Mouse (Mus musculus) thymus, postnatal 14 days (tissue): ENCODE results near the gene Pigw.
"Not testable (repeated sequence)": the region's sequence is repeated elsewhere in the genome, so short reads cannot be mapped to it uniquely, and the experiment has no call there.

ENCODE experiments used
- DNase-seq: peaks from one replicate; pipeline ENCODE4 v3.0.0; 2021

The Pigw gene

GRCm38 (mm10) chr11:84879007-84879771 is 896 bp downstream of the Pigw start:
- DNase-seq = no peak

- DNase-seq = not testable (repeated sequence)
These were observed 4.1 kb downstream of the Pigw start for GRCm38 (mm10) chr11:84876020-84876419.

- no peak for DNase-seq
These were observed 6.8 kb downstream of the Pigw start for GRCm38 (mm10) chr11:84873042-84873833.

GRCm38 (mm10) chr11:84871548-84872069 is 8.5 kb downstream of the Pigw start:
- DNase-seq = no peak

- no peak for DNase-seq
These were observed 9.0 kb downstream of the Pigw start for GRCm38 (mm10) chr11:84871046-84871445.

- DNase-seq = peak; percentile 95
These were observed 9.6 kb downstream of the Pigw start, which contains the start of gene Ggnbp2 for GRCm38 (mm10) chr11:84870337-84871043. Gene Ggnbp2 (minus strand): TSS chr11:84870817.

- DNase-seq = peak; percentile 97
These were observed 10.4 kb downstream of the Pigw start for GRCm38 (mm10) chr11:84869537-84870232.

- DNase-seq = peak; percentile 20
These were observed 11.3 kb downstream of the Pigw start for GRCm38 (mm10) chr11:84868786-84869259.

GRCm38 (mm10) chr11:84867586-84867985 is 12.5 kb downstream of the Pigw start:
- DNase-seq = no peak

GRCm38 (mm10) chr11:84865268-84865667 is 14.8 kb downstream of the Pigw start:
- no peak for DNase-seq

GRCm38 (mm10) chr11:84855285-84855684 is 24.8 kb downstream of the Pigw start:
- DNase-seq = no peak

- DNase-seq = no peak
These were observed 32.5 kb downstream of the Pigw start for GRCm38 (mm10) chr11:84847475-84848090.

- no peak for DNase-seq
These were observed 33.2 kb downstream of the Pigw start for GRCm38 (mm10) chr11:84846741-84847474.

- DNase-seq = no peak
These were observed 40.8 kb downstream of the Pigw start for GRCm38 (mm10) chr11:84839330-84839729.

- DNase-seq = not testable (repeated sequence)
These were observed 50.6 kb downstream of the Pigw start for GRCm38 (mm10) chr11:84829495-84829894.

- peak; percentile 83 for DNase-seq
These were observed 51.3 kb downstream of the Pigw start, which contains the start of gene Dhrs11 for GRCm38 (mm10) chr11:84828516-84829399. Gene Dhrs11 (minus strand): TSS chr11:84828994.

- no peak for DNase-seq
These were observed 52.1 kb downstream of the Pigw start for GRCm38 (mm10) chr11:84827901-84828503.

- no peak for DNase-seq
These were observed 52.6 kb downstream of the Pigw start for GRCm38 (mm10) chr11:84827492-84827891.
